Comparison of ENCODE assay signal across 22 mouse cellular contexts in genomic region chr10:26243203-26243602, GRCm38 (mm10).
DNase-seq lines count a peak whose midpoint lies in the region; ATAC-seq lines count a peak whose summit lies in the region.
"Had no signal": no experiment of that assay in that cellular context is flagged by ENCODE, and none has a peak within 500 bp of the region (broad histone marks: within the 10 kb centered on the region; RNA-seq: fewer than 3 reads in every experiment).

No protein-coding gene starts in this region.

- DNase-seq in frontal cortex, postnatal 25 days (ENCODE audit: low spot score in 2 of 2), result no peak
- peak; percentile 12 for DNase-seq in right cerebral cortex, adult 18-20 months
- no peak for DNase-seq in right cerebral cortex, postnatal 14 days
- peak; percentile 52 for DNase-seq in brain, adult 2 months (ENCODE audit: low read depth, low spot score)
- peak; percentile 68 for DNase-seq in telencephalon, adult 2 months (ENCODE audit: low read depth, low spot score)
- DNase-seq in thymus, postnatal 4 days, result no peak
- DNase-seq: adrenal gland, adult 8-10 months; adrenal gland, postnatal 14 days; adrenal gland, postnatal 36 days; B cell, adult 2 months; cerebellum, adult 11 months; cerebellum, adult 18-20 months; cerebellum, adult 8-10 months; cerebellum, adult 9-11 months; cerebellum, postnatal 14 days; cerebellum, postnatal 36 days had no signal

- ATAC-seq in frontal cortex, adult (ENCODE audit: low TSS enrichment), result peak; percentile 85
- ATAC-seq: activated CD4-positive, CD25-positive, alpha-beta regulatory T cell, adult 4 months; CD4-positive, CD25-positive, alpha-beta regulatory T cell, adult 4 months; forebrain, embryonic 13.5 days; forebrain, embryonic 15.5 days; Patski had no signal

Comparison
In these comparisons a context has a peak if more than half of its experiments do, and no peak if none do; other contexts are left out.
1. DNase-seq: peak in right cerebral cortex, adult 18-20 months (single experiment), brain, adult 2 months (single experiment) and telencephalon, adult 2 months (single experiment); none in frontal cortex, postnatal 25 days (0 of 2), right cerebral cortex, postnatal 14 days (single experiment) and thymus, postnatal 4 days (single experiment).